Mouse (Mus musculus): ENCODE measurements around the gene Sfn.

Sfn gene

DNA sequence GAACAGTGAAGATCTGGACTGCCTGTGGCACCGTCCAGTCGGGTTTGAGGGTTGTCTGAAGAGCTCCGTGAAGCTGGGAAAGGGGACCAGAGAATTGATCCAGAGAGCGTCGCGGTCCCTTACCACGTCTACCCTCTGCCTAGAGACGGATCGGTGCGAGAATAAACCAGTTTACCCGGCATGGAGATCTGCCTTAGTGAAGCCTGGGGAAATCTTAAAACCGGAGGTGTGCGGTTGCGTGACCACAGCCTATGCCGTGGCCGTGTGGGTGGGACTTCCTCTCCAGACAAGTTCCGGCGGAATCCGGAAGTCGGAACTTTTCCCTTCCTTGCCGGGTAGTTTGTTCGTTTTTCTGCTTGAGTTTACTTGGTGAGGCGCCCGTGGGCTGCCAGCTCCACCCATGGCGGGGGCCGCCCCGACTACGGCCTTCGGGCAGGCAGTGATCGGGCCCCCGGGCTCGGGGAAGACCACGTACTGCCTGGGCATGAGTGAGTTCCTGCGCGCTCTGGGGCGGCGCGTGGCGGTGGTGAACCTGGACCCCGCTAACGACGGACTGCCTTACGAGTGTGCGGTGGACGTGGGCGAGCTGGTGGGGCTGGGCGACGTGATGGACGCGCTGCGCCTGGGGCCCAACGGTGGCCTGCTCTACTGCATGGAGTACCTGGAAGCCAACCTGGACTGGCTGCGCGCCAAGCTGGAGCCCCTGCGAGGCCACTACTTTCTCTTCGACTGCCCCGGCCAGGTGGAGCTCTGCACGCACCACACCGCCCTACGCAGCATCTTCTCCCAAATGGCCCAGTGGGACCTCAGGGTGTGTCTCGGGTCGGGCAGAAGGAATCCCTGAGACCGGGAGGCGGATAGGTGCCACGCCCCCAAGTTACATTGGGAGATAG lies 17.7 kb downstream of the Sfn start, which contains the start of gene Gpn2:
TSS of gene Gpn2 (plus strand) at position 304 of the 893 bp plus-strand sequence.
- no peak for DNase-seq (ENCODE audit: extremely low read depth, low read depth, low spot score)

- no peak for DNase-seq (ENCODE audit: extremely low read depth, low read depth, low spot score)
These were observed 18.3 kb downstream of the Sfn start for GRCm38 (mm10) chr4:133583690-133584058.

DNA sequence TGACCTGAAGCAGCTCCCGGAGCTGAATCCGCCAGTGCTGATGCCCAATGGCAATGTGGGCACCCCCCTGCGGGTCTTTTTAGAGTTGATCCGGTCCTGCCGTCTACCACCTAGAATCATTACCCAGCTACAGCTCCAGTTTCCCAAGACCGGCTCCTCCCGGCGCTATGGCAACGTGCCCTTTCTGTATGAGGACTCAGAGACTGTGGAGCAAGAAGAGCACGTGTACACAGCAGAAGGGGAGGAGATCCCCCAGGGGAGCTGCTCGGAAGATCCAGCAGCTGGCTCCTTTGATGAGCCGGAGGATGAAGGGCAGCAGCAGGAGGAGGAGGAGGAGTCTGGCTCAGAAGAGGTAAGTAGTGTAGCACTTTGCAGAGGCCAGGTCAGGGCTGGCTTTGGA lies 24.0 kb downstream of the Sfn start:
- DNase-seq (ENCODE audit: extremely low read depth, low read depth, low spot score), result no peak

DNA sequence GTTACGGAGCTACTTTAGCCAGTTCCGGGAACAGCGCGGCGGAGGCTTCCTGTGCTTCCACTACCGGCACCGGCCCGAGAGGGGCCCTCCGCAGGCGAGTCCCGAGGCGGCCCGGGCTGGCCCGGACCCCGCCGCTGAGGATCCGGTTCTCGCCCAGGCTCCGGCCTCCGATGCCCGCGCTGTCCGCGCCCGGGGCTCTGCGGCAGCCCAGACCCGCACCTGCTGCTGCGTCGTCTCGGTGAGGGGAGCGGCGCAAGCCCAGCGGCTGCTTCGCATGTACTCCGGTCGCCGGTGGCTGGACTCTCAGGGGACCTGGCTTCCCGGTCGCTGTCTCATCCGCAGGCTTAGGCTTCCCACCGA lies 27.1 kb downstream of the Sfn start:
- DNase-seq (ENCODE audit: extremely low read depth, low read depth, low spot score), result no peak

DNA sequence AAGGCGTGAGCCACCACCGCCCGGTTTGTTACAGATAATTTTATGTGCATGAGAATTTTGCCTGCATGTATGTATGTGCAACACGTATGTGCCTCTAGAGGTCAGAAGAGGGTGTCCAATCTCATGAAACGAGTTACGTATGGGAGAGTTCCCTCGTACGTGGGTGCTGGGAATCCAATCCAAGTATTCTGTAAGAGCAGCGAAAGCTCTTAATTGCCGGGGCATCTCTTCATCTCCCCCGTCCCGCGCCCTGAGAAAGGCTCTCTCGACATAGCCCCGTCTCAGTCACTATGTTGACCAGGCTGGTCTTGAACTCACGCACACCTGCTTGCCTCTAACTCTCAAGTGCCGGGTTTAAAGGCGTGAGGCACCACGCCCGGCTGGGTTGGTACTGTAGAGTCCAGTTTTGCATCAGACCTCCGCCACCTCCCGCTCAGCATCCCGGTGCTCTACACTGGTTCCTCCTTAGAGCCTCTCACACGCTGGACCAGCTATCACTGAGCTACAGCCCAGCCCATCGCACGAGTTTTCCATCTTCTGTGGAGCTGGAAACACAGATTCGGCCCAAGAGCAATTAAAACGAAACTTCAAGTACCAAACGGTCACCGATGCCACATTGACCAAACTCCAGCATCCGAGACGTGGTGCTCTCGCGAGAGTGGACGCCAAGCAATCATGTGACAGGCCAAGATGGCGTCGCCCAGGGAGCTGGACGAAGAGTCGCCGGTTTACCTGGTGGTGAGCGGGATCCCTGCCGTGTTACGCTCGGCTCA lies 27.7 kb downstream of the Sfn start, which contains the start of gene Gpatch3:
TSS of gene Gpatch3 (plus strand) at position 676 of the 773 bp plus-strand sequence.
- no peak for DNase-seq (ENCODE audit: extremely low read depth, low read depth, low spot score)

DNA sequence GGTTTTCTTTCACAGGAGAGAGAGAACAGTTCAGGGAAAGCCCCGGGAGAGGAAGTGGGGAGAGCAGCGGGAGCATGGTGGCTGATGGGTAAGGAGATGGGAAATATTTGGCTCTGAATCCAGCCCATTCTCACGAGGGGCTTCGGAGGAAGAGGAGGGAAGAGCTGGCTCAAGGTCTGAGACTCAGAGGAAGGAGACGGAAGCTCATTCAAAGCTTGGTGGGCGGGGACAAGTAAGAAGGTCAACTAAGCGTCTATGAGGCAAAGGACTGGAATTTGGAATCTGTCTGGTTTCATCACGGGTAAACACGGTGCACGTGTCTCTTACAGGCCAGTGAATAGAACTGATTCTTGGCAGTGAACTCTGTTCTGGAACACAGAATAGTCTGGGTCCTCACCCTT lies 31.9 kb downstream of the Sfn start:
- no peak for DNase-seq (ENCODE audit: extremely low read depth, low read depth, low spot score)

GRCm38 (mm10) chr4:133569291-133570065 lies 32.5 kb downstream of the Sfn start:
- DNase-seq (ENCODE audit: extremely low read depth, low read depth, low spot score), result no peak

GRCm38 (mm10) chr4:133567251-133567650 lies 34.7 kb downstream of the Sfn start:
- no peak for DNase-seq (ENCODE audit: extremely low read depth, low read depth, low spot score)

DNA sequence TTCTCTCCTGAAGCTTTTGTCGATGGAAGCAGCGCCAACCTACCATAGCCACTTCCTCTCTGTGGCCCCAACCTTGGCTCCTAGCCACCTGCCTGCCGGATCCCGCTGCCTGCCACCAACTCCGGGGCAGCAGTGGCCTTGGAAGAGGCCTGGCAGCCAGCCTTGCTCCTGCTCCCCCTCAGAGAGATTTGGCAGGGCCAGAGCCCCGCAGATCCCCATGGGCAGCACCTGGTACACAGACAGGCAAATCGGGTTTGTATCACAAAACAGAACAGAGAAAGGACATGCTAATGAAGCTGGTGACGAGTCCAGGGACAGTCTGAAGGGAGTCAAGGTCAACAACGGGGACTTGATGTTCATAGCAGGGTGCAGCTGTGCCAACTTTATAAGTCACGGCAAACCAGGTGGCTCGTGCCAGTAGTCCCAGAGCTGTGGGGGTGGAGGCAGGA lies 38.8 kb downstream of the Sfn start:
- no peak for DNase-seq (ENCODE audit: extremely low read depth, low read depth, low spot score)

DNA sequence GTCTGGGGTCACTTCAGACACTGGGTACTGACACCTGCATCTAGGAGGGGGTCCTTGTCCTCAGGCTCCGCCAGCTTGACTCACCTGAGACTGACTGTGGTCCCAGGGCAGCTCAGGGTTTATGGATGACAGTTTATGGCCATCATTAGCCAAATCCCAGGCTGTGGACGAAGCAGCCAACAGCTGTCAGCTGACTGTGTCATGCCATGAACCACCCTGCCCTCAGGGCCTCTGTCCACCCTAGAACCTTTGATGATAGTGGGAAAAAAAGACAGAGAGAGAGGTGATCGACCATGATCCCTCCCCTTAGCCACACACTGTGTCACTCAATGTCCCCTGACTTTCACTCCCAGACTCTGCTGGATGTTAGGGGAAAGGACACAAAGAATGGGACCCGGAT lies 40.3 kb downstream of the Sfn start:
- no peak for DNase-seq (ENCODE audit: extremely low read depth, low read depth, low spot score)

- DNase-seq (ENCODE audit: extremely low read depth, low read depth, low spot score), result no peak
These were observed 42.1 kb downstream of the Sfn start for GRCm38 (mm10) chr4:133559846-133560245.

DNA sequence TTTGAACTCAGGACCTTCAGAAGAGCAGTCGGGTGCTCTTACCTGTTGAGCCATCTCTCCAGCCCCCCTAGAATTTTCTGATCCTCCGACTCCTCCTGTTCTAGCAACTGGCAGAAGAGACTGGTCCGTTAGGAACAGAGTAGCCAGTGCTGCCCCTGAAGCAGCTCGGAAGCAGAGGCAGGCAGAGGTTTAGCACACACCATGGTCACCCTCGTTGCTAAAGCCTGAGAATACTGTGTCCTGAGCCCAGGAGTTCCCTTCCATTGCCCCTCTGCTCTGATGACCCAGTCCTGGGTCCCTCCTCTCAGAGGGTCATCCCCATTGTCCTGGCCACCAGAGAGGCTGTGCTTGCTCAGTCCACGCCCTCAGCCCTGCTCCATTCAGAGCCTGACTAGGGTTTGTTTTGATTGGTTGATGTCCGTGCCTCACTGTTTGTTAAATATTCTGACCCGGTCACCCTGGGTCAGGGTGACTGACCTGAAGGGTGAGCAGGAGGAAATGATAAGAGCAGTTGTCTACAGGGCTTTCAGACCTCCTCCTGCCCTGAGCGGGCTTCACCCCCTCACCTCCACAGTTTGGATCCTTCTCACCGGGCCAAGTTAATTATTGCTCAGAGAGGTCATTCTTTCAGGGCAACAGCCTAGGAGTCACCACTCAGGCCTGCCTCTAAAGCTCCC lies 44.8 kb downstream of the Sfn start:
- no peak for DNase-seq (ENCODE audit: extremely low read depth, low read depth, low spot score)

- DNase-seq (ENCODE audit: extremely low read depth, low read depth, low spot score), result no peak
These were observed 48.3 kb downstream of the Sfn start for GRCm38 (mm10) chr4:133553448-133554330.

- DNase-seq (ENCODE audit: extremely low read depth, low read depth, low spot score), result no peak
These were observed 49.1 kb downstream of the Sfn start, which contains the start of gene Nr0b2 for GRCm38 (mm10) chr4:133552768-133553447. TSS of gene Nr0b2 (plus strand) at chr4:133553376.

DNA sequence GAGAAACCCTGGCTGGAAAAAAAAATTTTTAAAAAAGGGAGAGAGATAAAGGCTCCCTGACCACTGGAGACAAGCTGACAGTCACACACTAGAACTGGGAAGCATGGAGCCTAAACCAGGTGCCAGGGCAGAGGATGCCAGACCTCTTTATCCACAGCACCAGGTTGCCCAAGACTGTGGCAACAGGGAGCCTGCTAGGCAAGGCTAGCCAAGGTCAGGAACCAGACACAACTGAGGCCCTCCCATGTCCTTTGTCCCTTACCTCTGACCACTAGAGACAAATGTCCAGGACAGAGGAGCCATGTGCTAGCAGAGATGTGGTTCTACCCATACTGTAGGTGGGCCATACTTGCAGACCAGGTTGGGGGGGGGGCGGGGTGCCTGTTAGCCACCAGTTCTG lies 49.9 kb downstream of the Sfn start:
- no peak for DNase-seq (ENCODE audit: extremely low read depth, low read depth, low spot score)

All from fat pad, adult 2 months (tissue).